Mouse (Mus musculus) heart, adult 2 months (tissue): Measurements from ENCODE around the gene Ttc27.

Source experiments
- CTCF ChIP-seq: fragments of 200-600 bp; IDR thresholded peaks from 2 replicates; pipeline ENCODE4 v1.8.1; 2022; ENCODE audit warnings: antibody characterized with exemption, mild to moderate bottlenecking, moderate library complexity
- POLR2A ChIP-seq: fragments of 200-500 bp; IDR thresholded peaks from 2 replicates; pipeline ENCODE4 v1.6.1; 2011; ENCODE audit warnings: mild to moderate bottlenecking, low read depth, low read length, control low read depth; ENCODE audit not compliant: insufficient read depth

GRCm38 (mm10) chr17:74860180-74860993, 142.9 kb downstream of the Ttc27 start:
- TF ChIP-seq CTCF = no peak
- no peak for TF ChIP-seq POLR2A
